Mouse (Mus musculus) stomach, embryonic 15.5 days (tissue): ENCODE measurements around the gene Kcnk4. TPM values are rescaled to one million over a fixed set of nuclear protein-coding genes. Genes with fewer than 3 reads are reported as not detected.
A peak's percentile ranks its signal among the peaks of the same experiment; 100 is the strongest.

Experiments
- ATAC-seq: fragments of 200-750 bp; cut with Nextera tagmentation; 2 replicates; pipeline ENCODE4 v1.8.0; 2017; ENCODE audit warnings: low read depth, moderate number of reproducible peaks, moderate TSS enrichment; ENCODE audit not compliant: insufficient read depth, low FRiP score
- H3K27ac ChIP-seq: fragments of 300-500 bp; sonication (generic); 2 replicates; pipeline ENCODE4 v1.5.1; 2015; ENCODE audit warnings: mild to moderate bottlenecking, inconsistent platforms
- H3K27me3 ChIP-seq: fragments of 300-500 bp; sonication (generic); replicated peaks from 2 replicates; pipeline ENCODE4 v1.6.1; 2015; ENCODE audit warnings: inconsistent platforms
- H3K36me3 ChIP-seq: fragments of 300-500 bp; sonication (generic); 2 replicates; pipeline ENCODE4 v1.6.1; 2015; ENCODE audit warnings: inconsistent platforms
- H3K4me1 ChIP-seq: fragments of 300-500 bp; sonication (generic); 2 replicates; pipeline ENCODE4 v1.6.1; 2015; ENCODE audit warnings: inconsistent platforms
- H3K4me2 ChIP-seq: fragments of 300-500 bp; sonication (generic); 2 replicates; pipeline ENCODE4 v1.6.1; 2015; ENCODE audit warnings: mild to moderate bottlenecking, inconsistent platforms
- H3K4me3 ChIP-seq: fragments of 300-500 bp; sonication (generic); replicated peaks from 2 replicates; pipeline ENCODE4 v1.5.1; 2015; ENCODE audit warnings: inconsistent platforms
- H3K9ac ChIP-seq: fragments of 300-500 bp; sonication (generic); 2 replicates; pipeline ENCODE4 v1.6.1; 2015; ENCODE audit warnings: inconsistent platforms
- H3K9me3 ChIP-seq: fragments of 300-500 bp; sonication (generic); 2 replicates; pipeline ENCODE4 v1.6.1; 2016; ENCODE audit warnings: inconsistent platforms
- WGBS: fragments of 180-500 bp; shearing (Covaris S2); methylation state at CpG from one replicate; pipeline ENCODE4 v1.1.7; 2015; 5-methylcytosine and 5-hydroxymethylcytosine counted together
- polyA plus RNA-seq: library from polyadenylated mRNA; unstranded; fragments of >200 nt; fragmentation: Nextera tagmentation; extraction: Ambion mirVana; gene quantifications from 2 replicates; pipeline ENCODE4 v1.2.1, GENCODE M21; 2015

The Kcnk4 gene
- polyA plus RNA-seq, 1 experiment from 2014 or later, result 0.86 TPM

DNA sequence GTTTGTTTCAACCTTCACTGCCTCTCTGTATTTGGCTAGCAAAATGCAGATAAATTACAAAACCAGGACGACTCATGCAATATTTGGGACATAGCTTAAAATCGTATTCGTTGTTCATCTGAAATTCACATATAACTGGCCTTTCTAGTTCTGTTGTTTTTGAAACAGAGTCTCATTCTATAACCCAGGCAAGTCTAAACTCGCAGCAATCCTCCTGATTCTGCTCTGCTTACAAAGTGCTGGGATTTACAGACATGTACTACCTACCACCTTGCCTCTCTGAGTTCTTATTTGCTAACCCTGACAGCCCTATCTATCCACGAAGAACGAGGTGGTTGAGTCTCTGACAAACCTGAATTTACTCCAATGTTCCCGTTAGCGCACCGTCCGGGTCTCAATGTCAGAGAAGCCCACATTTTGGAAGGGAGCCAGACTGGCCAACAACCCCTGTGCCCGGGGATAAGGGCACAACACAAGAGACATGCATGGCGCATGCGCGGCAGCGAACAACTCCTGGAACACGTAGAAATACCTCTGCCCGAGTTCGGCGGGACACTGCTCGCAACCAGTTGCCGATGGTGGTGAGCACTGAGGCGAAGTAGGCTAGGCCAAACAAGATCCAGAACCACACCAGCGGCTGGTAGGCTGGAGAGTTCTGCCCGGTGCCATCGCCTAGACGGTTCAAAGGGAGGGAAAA is 7.6 kb downstream of the Kcnk4 start:
- H3K4me1 ChIP-seq, result peaks cover 32% of the 10 kb centered on the region
- 15% methylated on average over 26 of the region's 26 CpGs for WGBS
- H3K4me3 ChIP-seq, result peak overlapping the region; percentile 17
- ATAC-seq, result no peak
- no peaks in the 10 kb centered on the region for H3K9me3 ChIP-seq
- H3K27me3 ChIP-seq, result peaks cover 61% of the 10 kb centered on the region
- no peak overlapping the region for H3K9ac ChIP-seq
- no peaks in the 10 kb centered on the region for H3K36me3 ChIP-seq
- H3K27ac ChIP-seq, result peak overlapping the region; percentile 57; the same call in 1 of the 2 replicates
- peak overlapping the region; percentile 40 for H3K4me2 ChIP-seq

DNA sequence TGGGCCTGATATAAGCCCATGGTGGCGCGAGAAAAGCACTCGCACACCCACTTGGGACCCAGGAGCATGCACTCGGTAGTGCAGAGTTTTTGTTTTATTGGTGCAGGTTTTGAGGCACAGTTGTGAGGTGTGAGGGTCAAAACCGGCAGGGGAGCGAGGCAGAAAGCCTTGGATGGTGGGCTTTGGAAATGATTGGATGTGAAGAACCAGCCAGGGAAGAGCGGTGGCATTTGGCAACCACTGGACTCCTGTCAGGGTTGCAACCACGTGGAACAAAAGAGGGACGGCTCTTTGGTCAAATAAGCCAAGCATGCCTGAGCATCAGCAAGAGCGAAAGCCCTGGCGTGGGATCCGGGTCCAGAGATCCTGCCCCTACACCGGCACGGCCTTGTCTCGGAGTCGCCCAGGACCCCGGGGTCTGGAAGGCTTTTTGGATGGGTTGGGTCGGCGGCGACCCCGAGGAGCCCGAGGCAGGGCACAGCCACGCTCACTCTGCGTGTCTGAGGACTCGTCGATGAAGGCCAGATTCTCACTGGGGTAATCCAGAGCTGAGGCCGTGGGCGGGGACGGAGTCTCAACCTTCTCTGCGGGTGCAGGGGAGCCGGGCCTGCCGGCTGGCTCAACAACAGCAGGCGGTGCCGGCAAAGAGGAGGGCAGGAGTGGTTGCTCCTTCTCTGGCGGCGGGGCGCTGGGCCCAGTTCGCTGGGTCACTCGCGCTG is 8.5 kb downstream of the Kcnk4 start:
- WGBS, result 19% methylated on average over 40 of the region's 40 CpGs
- H3K4me2 ChIP-seq, result peak overlapping the region; percentile 52

DNA sequence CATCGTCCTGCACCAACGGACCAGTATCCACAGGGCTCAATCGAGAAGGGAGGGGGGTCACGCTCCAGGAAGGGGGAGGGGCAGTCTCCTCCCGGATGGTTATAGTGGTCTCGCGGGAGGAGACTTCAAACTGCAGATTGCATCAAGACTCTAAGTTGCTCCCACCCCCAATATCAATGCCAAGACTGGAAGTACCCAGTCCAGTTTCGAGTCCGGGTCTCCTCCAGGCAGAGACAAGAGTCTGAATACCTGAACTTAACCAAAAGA is 9.1 kb downstream of the Kcnk4 start, which contains the start of gene Catsperz:
Catsperz (minus strand) TSS at position 74 of the 267 bp plus-strand sequence.
- H3K4me3 ChIP-seq, result peak within 1 kb of the TSS; percentile 28
- no peak for ATAC-seq
- 4% methylated on average over 9 of the region's 9 CpGs for WGBS
- H3K27me3 ChIP-seq, result peaks cover 57% of the 10 kb centered on the region
- H3K9ac ChIP-seq, result no peak within 1 kb of the TSS
- H3K4me2 ChIP-seq, result peak within 1 kb of the TSS; percentile 52
- no peaks in the 10 kb centered on the region for H3K9me3 ChIP-seq
- no peaks in the 10 kb centered on the region for H3K36me3 ChIP-seq
- peak within 1 kb of the TSS; percentile 57; the same call in 1 of the 2 replicates for H3K27ac ChIP-seq
- H3K4me1 ChIP-seq, result peaks cover 40% of the 10 kb centered on the region

More for the DNA sequence above, 8.5 kb downstream of the Kcnk4 start:
- Histone ChIP-seq H3K4me3 (peak overlapping the region; percentile 28; the same call in 1 of the 2 replicates), H3K27me3 (peaks cover 58% of the 10 kb centered on the region), H3K9me3 (no peaks in the 10 kb centered on the region), H3K27ac (peak overlapping the region; percentile 57; the same call in 1 of the 2 replicates), H3K4me1 (peaks cover 35% of the 10 kb centered on the region), H3K36me3 (no peaks in the 10 kb centered on the region), H3K9ac (no peak overlapping the region)
- ATAC-seq, result no peak

DNA sequence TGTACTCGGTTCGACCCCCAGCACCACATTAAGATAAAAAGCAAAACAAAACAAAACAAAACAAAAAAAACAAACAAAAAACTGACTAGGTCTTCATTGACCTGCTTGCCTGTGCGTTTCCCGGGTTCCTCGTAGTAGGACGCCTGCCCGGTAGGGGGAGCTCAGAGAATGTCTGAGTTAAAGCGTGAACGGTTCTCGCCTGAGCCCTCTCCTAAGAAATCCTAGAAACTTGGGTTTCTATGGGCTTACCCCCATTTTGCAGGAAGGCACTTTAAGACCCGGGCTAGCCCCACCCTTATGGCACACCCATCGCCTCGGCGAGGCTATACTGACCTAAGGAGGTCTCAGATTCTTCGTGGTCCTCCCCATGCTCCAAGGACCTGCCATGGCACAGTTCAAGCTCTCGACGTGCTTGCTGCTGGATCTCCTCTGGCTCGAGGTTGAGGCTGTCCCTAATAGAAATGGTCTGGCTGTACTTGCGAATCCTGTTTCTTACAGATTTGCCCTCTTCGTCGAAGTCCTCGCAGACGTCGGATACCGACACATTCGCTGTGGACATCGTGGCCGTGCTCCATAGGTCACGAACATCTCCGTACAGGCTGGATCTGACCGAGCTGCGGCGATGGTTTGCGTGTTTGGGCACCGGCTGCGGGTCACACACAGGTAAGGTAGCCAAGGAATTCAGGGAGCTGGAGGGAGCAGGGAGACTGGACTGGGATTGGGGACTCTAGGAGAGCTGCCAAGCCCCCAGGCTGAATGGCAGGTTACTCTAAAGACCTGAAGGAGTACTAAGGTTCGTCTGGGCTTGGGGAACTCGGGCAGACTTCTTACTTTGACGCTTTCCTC is 9.6 kb downstream of the Kcnk4 start:
- H3K27ac ChIP-seq, result no peak overlapping the region
- H3K9ac ChIP-seq, result no peak overlapping the region
- ATAC-seq, result no peak
- H3K9me3 ChIP-seq, result no peaks in the 10 kb centered on the region
- H3K4me3 ChIP-seq, result peak overlapping the region; percentile 28
- 4% methylated on average over 39 of the region's 39 CpGs for WGBS
- no peaks in the 10 kb centered on the region for H3K36me3 ChIP-seq
- H3K4me2 ChIP-seq, result peak overlapping the region; percentile 52
- H3K27me3 ChIP-seq, result peaks cover 54% of the 10 kb centered on the region
- peaks cover 46% of the 10 kb centered on the region for H3K4me1 ChIP-seq

DNA sequence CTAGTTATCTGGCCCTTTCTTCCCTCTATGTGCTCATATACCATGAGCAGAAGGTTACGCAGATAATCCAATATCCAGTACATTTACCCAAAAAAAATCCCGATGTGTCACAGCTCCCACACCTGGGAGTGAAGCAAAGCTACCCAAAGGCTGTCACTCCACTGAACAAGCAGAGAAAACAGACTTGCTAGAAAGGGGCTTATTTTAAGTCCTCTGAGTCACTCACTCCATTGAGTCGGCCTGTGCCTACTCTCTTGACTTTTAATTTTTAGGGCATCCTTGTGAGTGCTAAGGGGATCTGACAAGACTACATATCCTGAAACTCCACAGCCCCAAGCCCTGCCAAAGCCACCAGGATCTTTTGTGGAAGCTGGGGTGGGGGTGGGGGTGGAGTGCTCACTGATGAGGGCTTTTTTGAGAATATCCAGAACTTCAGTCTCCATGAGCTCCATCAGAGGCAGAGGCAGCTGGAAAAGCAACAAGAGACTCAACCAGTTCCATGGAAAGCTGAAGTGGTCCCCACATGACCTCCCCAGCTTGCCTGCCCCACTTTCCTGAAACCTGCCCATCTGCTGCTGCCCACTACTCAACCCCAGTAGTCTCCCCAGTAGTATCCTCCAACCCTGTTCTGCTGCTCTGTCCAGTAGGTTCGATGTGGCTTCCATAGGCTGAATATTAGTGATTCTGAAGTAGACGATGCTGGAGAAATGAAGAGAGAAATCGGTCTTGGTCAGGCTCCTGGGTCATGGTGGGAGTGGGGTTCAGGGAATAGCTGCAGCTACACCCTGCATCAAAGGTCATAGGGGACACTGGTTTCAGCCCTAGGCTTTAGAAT is 11.2 kb downstream of the Kcnk4 start:
- Histone ChIP-seq H3K9ac (no peak overlapping the region), H3K27me3 (peaks cover 51% of the 10 kb centered on the region), H3K4me1 (peaks cover 48% of the 10 kb centered on the region), H3K4me2 (no peak overlapping the region), H3K9me3 (no peaks in the 10 kb centered on the region), H3K27ac (no peak overlapping the region), H3K36me3 (no peaks in the 10 kb centered on the region), H3K4me3 (0 out of 2 replicates have a peak overlapping the region, but pooled peaks have one; percentile 75)
- WGBS, result 59% methylated on average over 6 of the region's 6 CpGs
- ATAC-seq, result no peak

DNA sequence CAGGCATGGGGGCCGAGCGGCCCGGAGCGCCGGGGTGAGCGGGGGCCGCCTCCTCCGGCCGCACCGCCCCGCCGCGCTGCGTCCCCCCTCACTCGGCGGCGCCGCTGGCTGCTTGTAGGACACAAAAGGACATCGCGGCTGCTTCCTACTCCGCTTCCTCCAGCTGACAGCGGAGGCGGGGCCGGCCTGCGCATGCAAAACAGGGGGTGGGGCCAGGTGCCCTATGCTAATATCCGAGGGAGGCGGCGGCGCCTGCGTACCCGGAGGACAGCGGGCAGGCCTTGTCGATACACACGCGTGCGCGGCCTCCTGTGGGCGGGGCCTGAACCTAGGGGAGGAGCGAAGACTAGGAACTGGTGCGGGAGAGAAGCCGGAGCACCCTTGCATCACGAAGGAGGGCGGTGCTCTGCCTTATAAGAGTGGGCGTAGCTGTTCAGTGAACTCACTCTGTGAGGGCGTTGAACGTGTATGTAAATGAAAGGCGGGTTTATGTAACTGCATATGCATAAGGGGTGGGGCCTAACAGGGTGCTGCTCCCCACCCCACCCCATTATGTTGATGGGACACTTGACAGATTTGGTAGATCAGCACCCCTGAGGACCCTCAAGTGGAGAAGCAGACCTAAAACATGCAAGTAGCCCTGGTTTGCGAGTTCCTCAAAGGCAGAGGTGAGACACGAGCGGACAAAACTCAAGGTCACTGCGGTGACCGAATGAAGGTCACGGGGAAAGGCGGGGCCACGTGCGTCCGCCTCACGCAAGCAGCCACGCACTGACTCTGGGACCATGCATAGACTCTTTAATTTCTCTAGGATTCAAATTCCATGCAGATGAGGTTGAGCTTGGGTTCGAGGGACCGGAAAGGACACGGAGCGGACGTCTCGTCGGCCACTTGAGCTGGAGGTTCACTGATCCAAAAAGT is 12.4 kb downstream of the Kcnk4 start, which contains the start of gene Esrra:
Esrra (minus strand) TSS at position 167 of the 921 bp plus-strand sequence.
- Histone ChIP-seq H3K27me3 (peaks cover 39% of the 10 kb centered on the region), H3K4me1 (peaks cover 45% of the 10 kb centered on the region), H3K4me3 (peak within 1 kb of the TSS; percentile 75), H3K9ac (peak within 1 kb of the TSS; percentile 63), H3K9me3 (no peaks in the 10 kb centered on the region), H3K4me2 (peak within 1 kb of the TSS; percentile 88), H3K27ac (peak within 1 kb of the TSS; percentile 91), H3K36me3 (no peaks in the 10 kb centered on the region)
- under 1% methylated on average over 48 of the region's 66 CpGs for WGBS
- ATAC-seq, result peak; percentile 95

DNA sequence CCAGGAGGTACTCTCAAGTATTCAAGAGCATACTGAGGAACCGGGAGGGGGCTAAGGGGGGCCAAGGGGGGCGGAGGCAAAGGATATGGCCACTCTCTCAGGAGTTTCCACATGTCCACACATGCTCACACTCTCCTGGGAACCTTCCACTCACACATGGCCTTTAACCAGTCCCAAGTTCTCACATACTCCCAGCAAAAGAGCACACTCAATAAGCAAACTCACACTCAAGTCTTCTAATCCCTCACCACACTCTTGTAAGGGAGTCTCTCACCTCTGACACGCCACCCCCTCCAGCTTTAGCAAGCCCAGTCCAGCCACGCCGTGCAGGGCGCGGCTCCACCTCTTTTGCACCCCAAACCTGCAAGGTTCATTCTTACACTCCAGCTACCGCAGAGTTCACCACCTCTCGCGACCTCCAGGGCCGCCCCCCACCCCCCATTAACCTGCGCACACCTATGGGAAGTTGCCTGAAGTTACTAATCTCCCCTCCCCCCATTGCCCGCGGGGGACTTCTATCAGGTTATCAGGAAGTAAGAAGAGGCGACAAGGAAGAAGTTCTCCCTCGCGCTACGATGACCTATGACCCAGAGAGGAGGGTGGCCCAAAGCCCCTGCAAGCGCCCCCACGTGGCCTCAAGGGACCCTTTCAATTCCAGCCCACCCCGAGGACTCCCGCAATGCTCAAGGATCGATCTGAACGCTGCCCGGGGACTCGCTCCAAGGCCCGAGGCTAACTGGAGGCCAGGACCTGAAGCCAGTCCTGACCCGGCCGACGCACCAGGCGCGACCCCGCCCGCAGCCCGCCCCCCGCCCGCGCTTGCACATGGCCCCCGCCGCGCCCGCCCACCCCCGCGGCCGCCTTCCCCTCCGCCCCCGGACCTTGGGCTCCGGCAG is 13.3 kb downstream of the Kcnk4 start:
- Histone ChIP-seq H3K4me1 (peaks cover 42% of the 10 kb centered on the region), H3K9me3 (no peaks in the 10 kb centered on the region), H3K36me3 (no peaks in the 10 kb centered on the region), H3K27me3 (peaks cover 32% of the 10 kb centered on the region), H3K27ac (peak overlapping the region; percentile 91), H3K4me2 (peak overlapping the region; percentile 88), H3K9ac (peak overlapping the region; percentile 63), H3K4me3 (peak overlapping the region; percentile 75)
- 2% methylated on average over 47 of the region's 48 CpGs for WGBS
- no peak for ATAC-seq

DNA sequence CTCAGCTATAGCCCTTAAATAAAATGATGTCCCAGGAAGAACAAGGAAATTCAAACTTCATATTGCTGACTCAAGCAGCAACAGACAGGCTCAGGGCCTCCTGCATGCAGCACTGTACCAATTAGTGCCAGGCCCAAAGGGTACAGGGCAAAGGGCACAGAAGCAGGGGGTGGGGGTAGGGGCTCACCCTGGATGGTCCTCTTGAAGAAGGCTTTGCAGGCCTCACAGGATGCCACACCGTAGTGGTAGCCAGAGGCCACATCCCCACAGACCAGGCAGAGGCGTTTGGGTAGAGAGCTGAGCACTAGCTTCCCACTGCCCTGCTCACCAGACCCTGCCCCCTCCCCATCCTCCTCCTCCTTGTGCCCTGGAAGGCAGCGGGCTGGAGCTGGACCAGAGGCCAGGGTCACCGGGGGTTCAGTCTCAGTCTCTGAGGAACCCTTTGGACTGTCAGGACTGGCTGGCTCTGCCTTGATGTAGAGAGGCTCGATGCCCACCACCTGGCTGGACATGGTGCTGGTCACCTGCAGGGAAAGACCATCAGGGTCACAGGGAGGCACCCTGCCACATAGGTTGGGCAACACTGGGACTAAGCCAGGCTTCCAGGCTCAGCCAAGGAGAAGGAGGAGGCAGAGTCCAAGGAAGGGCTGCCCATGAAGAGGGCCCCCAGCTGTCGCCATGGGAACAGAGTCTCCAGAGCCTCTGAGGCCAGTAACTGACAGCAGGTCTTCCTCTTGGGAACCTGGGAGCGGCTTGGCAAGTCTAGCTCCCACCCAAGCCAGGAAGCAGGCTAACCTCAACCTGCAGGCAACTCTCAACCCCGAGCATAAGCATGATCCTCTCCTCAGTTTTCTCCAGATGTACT is 14.2 kb downstream of the Kcnk4 start:
- no peaks in the 10 kb centered on the region for H3K36me3 ChIP-seq
- H3K4me3 ChIP-seq, result peak overlapping the region; percentile 75
- H3K9ac ChIP-seq, result 0 out of 2 replicates have a peak overlapping the region, but pooled peaks have one; percentile 63
- no peak for ATAC-seq
- WGBS, result 36% methylated on average over 8 of the region's 8 CpGs
- no peaks in the 10 kb centered on the region for H3K9me3 ChIP-seq
- H3K27me3 ChIP-seq, result peaks cover 23% of the 10 kb centered on the region
- H3K4me1 ChIP-seq, result peaks cover 33% of the 10 kb centered on the region
- H3K27ac ChIP-seq, result peak overlapping the region; percentile 91
- H3K4me2 ChIP-seq, result peak overlapping the region; percentile 88

DNA sequence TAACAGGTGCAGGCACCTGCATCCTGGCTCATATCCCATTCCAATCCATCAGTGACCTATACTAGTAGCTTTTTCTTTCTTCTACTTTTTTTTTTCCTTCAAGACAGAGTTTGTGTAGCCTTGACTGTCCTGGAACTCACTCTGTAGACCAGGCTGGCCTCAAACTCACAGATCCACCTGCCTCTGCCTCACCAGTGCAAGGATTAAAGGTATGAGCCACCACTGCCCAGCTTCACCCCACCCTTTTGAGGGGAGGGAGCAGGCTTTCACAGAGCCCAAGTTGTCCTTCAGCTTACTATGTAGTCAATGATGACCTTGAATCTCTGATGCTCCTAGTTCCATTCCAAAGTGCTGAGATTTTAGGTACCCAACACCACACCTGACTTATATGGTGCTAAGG is 14.9 kb downstream of the Kcnk4 start:
- no peak for ATAC-seq
- H3K27me3 ChIP-seq, result peaks cover 16% of the 10 kb centered on the region
- H3K36me3 ChIP-seq, result no peaks in the 10 kb centered on the region
- H3K4me3 ChIP-seq, result no peak overlapping the region
- no peaks in the 10 kb centered on the region for H3K9me3 ChIP-seq
- no peak overlapping the region for H3K4me2 ChIP-seq
- peaks cover 26% of the 10 kb centered on the region for H3K4me1 ChIP-seq
- no peak overlapping the region for H3K27ac ChIP-seq
- no peak overlapping the region for H3K9ac ChIP-seq
